Mouse (Mus musculus): ENCODE results near the gene Slc20a1.

DNA sequence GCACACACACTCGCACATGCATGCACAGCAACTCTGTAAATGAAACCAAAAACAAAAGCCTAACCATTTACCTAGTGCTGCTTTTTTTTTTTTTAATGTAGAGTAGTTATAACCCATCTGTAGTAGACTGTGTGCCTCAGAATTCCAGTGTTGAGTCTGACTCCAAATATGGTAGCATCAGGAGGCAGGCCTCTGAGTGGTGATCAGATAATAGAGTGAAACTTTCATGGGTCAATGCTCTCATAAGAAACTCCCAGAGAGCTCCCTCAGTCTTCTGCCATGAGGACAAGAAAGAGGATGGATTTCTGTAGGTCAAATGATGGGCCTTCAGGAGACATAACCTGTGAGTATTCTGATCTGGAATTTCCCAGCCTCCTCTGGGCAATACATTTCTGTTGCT, 16.2 kb upstream of the Slc20a1 start:
- no peak for TF ChIP-seq CTCF (conservative IDR thresholded peaks at IDR 0.05; ENCODE audit: low read length)
- TF ChIP-seq NANOG (IDR thresholded peaks at IDR 0.05; ENCODE audit: borderline replicate concordance, low read length): no peak

Data from E14TG2a.4 (cell line).